Mouse (Mus musculus) MEL-GATA-1-ER (cell line): ENCODE data around the gene Tnni2.

Source experiments
- DNase-seq: peaks from one replicate; pipeline ENCODE4 v3.0.0-alpha.2; 2012; ENCODE audit warnings: low read depth; ENCODE audit errors: extremely low read depth

The Tnni2 gene

DNA sequence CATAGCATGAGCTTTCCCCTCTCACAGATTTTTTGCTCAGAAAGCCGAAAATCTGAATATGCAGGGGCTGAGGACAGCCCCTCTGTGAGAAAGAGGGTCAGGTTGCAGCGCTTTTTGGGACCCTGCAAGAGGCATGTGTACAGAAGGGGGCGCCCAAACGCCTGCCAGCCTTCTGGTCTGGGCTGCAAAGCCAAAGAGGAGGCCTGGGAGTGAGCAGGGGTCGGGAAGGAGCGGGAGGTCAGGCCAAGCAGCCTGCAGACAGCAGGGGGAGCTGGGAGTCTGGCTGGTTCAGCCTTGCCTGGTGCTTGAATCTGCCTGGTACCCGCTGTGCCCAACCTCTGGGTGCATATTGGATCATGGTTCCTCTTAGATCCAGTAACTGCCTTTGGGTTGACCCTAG lies 13.4 kb upstream of the Tnni2 start:
- DNase-seq: no peak

DNA sequence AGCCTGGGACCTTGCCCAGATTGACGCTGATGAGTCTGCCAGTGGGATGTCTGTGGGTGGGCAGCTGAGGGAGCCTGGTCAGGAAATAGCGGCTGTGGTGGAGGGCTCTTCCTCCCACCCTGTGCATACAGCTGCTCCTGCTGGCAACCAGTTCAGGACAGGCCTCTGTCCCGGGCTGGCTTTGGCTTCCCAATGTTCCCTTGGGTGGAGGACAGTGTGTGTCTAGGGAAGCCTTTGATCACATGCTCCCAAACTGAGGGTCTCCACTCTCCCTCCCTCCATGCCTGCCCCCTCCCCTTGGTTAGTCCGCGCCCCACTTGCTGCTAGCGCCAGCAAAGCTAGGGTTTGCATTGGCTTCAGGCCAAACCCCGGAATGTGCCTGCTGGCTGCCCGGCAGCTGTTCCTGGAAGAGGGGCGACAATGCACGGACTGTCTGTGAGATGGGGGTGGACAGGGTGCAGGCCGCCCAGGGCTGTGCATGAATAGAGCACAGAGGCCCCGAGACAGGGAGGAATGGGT lies 11.4 kb upstream of the Tnni2 start:
- no peak for DNase-seq

DNA sequence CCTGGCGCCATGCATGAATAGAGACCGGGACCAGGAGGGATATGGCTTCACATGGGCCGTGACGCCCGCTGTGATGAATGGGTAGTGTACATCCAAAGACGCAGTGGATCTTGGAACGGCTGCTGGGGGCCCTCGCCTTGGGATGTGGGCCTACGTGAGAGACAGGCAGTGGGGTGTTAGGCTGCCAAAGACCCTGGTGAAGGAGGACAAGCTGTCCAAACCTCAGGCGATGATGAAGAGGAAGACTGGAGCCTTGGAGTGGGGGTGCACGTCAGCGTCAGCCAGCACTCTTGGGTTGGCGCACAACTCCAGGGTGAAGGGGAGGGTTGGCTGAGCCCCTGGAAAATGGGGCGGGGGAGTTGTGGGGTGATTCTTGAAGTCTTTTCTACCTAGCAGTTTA lies 10.5 kb upstream of the Tnni2 start:
- no peak for DNase-seq

DNA sequence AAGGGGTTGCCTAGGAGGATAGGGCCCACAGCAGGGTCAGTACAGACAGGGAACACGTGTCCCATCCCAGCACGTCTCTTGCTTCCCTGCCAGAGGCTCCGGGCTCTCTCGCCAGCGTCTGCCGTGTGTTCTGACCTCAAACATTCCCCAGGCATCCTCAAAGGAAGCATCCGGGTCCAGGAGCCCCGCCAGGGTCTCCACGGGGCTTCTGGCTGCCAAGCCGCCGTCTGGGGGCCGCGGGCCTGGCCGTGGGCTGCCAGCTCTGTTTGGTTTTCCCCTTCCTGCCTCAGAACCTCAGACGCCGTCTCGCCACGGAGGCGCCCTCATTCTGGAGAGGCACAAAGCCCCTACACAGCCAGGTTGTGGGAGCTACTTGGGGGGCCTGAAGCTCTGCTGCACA lies 8.0 kb upstream of the Tnni2 start:
- no peak for DNase-seq

DNA sequence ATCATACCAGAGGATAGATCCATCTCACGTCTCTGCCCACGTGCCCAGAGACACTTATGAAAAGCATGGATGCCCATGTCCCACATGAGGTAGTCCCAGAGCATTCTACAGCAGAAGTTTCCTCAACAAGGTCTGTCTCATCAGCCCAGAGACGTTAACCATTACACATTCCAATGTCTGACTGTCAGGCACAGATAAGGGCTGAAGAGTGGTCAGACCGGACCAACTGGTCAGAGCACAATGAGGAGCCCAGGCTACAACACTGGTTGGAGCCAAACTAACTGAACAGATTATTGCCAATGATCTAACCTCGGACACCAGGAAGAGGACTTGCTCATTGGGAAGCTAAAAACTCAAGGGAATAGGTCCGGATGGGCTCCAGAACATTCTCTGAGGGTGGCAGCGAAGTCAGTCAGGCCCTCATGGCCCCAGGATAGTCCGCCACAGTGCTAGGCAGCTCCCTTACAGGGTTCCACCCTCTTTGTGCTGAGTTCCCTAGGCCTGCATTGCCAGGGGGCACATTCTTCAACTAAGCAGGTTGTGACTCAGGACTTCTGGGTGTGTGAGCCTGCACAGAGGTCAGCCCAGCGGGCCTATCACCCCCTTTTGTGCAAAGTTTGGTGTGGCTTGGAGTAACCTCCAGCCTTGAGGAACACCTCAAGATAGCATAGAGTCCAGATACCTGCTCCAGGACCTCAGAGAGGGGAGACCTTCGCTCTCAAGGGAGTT lies 7.3 kb upstream of the Tnni2 start, which contains the start of gene Syt8:
TSS of gene Syt8 (plus strand) at position 714 of the 729 bp plus-strand sequence.
- DNase-seq: no peak

DNA sequence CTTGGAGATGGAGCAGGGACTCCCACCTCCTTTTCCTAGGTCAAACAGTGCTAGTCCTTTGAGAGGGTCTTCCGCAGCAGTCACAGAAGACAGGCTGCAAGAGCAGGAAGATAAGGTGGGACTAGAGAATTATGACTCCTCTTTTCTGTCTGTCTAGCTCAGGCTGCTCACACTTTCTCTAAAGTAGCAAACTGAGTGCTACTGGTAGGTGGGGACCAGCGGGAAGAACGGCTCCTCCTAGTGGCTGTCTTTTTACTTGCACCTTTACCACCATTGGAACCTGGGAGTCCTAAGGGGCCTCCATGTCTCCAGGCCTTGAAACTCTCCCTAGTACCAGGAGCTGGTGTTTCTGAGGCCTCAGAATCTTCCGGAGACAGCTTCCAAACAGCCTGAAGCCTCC lies 6.1 kb upstream of the Tnni2 start:
- peak; percentile 46 for DNase-seq

DNA sequence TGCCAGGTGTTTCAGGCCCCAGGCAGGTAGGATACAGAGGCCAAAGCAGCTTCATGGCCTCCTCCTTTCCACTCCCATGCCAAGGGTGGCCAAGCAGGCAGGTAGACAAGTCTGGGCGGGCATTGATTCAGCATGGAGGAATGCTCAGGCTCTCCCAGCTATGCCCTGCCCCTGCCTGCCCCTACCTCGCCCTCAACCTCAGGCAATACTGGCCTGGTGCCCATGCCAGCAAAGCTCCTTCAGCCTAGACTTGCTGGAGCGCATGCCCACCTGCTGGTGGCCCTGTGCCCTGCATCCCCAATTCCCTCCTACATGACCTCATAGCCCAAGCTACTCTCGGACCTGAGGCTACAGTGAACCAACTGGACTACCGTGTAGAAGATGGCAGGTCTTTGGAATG lies 4.3 kb upstream of the Tnni2 start:
- DNase-seq: no peak

DNA sequence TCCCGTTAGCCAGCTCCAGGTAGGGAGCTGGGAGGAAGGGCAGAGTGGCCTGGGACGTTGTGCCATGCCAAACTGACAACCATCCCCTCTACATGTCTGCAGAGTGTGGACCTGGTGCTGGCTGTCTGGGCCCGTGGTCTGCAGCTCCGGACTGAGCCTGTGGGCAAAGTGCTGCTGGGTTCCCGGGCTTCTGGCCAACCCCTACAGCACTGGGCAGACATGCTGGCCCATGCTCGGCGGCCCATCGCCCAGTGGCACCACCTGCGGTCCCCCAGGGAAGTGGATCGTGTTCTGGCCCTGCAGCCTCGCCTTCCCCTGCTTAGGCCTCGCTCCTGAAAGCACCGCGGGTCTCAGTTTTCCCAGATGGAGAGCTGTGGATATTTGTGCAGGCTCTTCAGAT lies 1.6 kb upstream of the Tnni2 start:
- no peak for DNase-seq

DNA sequence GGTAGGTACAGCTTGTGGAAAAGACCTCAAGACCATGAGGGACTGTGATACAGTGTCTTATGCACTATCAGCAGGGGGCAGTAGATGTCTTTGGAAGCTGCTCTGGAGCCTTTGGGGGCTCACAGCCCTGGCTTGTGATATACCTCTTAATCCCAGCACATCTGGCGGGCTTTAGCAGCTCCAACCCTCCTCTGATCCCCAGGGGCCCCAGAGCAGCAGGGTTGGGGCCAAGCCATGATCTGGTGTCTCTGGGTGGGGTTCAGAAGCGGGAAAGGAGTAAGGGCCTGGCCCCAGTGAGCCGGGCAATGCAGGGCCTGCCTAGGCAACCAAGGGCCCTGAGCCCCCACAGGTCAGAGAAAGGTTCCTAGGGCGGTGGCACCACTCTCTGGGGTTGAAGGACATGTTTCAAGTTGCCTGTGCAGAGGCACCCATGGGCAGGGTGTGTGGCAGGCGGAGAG lies 922 bp upstream of the Tnni2 start:
- DNase-seq: no peak

DNA sequence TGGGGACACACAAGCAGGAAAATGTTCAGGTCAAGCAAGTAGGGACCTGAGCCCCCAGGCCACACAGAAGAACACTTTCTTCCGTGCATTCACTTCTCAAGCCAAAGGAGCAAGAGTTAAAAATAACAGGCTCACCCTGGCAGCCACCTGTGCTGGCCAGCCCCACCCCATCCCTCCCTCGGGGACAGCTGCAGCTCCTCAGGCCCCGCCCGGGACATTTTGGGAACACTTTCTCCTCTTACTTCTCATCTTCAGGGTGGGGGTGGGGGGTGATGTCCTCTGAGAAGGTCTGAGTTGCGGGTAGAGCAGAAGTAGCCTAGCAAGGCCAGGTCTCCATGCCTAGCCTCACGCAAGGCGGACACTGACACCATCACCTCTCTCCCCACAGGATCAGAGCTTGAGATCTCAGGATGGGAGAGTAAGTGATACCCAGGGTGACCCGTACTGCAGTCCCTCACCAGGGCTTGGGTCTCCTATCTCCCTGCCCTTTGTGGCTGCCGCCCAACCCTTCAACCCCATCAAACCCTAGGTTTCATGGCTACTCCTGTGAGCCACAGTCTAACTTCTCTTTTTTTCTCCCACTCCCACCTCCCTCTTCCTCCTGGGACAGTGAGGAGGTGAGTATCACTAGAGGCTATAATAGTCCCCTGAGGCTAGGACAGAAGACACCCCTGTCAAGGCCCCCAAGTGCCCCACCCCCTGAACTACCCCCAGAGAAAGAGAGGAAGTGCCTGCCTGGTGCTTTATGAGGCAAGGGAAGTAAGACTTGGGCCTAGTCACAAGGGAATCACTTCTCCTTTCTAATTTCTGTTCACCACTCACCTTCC lies 686 bp downstream of the Tnni2 start:
- peak; percentile 41 for DNase-seq

DNA sequence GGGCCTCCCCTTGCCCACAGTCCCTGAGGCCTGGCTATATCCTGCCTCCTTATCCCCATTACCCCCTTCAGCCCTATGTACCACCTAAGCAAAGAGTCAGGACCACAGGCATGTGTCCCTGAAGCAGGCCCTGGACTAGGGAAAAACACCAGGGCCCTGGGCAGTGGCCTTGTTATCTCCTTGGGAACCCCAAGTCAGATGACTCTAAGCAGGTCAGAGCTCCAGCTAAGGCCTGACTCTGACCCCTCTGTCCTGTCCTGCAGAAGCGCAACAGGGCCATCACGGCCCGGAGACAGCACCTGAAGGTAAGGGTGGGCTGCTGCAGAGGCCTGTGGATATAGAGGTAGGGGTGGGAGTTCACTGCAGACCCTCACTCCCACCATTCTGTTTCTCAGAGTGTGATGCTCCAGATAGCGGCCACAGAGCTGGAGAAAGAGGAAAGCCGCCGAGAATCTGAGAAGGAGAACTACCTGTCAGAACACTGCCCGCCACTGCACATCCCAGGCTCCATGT lies 1.4 kb downstream of the Tnni2 start:
- no peak for DNase-seq

DNA sequence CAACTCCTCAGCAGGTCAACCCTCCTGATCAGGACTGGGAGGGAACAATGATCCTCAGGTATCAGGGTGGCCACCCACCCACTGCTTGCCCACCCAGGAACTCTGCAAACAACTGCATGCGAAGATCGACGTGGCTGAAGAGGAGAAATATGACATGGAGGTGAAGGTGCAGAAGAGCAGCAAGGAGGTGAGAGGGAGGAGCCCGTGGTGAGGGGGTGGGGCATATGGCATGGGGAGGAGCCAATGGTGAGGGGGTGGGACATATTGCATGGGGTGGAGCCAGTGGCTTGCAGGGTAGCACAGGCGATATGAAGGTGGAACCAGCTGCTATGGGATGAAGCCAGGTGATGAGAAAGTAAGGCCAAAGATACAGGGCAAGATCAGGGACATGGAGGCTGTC lies 1.9 kb downstream of the Tnni2 start:
- DNase-seq: no peak

DNA sequence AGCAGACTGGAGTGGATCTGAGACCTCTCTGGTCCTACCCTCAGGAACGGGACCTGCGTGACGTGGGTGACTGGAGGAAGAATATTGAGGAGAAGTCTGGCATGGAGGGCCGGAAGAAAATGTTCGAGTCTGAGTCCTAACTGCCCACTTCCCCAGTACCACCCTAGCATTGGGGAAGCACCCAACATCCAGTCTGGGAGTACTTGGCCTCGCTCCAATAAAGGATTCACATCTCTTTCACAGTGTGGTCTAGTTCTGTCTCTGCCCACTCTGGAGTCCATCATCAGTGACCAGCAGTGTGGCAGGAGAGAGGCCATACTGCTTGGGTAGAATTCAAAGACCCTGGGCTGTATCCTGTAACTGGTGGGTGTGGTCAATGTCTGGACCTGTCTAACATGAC lies 2.6 kb downstream of the Tnni2 start:
- DNase-seq: no peak

DNA sequence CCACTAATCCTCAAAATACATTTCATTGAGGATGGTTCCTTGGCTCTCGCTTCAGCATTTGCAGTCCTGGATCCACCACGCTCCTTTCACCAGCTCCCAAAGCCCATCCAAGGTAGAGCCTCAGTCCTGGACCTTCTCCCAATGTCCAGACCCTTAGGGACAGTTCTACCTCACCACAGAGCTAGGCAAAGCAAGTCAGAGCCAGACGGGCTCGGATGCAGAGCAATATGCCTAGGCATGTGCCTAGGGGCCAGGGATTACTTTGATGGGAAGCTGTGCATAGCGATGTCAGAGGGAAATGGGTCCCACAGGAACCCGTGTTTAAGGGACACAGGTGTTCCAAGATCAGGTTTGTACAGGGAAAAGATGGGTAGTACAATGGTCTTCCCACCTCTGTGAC lies 3.7 kb downstream of the Tnni2 start:
- no peak for DNase-seq

DNA sequence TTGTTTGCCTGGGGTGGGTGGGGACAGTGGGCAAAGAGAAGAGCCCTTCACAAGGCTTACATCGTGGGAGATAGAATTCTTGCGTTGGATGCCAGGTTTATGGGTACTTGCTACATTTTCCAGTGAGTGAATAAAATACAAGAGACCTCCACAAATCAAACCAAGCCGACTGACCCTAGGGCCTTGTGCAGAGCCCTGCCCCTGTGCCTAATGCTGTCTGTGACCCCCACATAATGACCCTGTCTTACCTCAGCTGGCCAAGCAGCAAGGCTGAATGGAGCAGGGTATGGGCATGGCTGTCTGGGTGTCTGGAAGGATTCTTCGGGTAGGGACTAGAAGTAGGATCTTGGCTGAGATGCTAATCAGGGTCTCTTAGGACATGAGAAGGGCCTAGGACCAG lies 4.7 kb downstream of the Tnni2 start:
- no peak for DNase-seq

DNA sequence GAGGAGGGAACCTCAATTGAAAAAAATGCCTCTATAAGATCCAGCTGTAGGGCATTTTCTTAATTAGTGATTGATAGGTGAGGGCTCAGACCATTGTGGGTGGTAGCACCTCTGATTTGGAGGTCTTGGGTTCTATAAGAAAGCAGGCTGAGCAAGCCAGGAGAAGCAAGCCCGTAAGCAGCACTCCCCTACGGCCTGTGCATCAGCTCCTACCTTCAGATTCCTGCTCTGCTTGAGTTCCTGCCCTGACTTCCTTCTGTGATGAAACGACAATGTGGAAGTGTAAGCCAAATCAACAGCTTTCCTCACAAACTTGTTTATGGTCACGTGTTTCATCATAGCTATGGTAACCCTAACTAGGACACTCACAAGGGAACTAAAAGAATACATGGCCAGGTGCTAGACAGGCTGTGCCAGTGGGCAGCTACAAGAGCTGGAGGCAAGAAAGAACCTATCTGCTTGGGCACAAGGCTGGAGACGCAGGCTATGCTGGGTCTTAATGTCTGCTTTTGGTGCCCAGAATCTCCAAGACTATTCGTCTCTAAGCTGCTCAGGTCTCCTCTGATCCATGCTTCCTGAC lies 7.5 kb downstream of the Tnni2 start:
- DNase-seq: no peak

DNA sequence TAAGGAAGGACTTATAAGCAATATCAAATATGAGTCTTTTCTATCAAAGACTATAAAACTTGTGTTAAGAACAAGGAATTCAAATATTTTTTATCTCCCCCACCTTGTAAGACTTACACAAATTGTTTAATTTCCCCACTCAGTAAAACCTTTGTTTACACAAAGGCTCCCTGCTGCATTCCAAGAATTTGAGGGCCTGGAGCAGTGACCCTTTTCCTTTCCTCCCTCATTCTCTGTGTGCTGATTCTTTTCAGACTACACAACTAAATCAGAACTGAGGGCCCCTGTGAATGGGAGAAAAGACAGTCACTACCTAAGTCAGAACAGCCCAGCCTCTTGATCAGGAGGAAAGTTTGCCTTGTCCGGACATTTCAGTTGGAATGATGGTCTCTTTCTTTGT lies 13.1 kb downstream of the Tnni2 start:
- DNase-seq: no peak

DNA sequence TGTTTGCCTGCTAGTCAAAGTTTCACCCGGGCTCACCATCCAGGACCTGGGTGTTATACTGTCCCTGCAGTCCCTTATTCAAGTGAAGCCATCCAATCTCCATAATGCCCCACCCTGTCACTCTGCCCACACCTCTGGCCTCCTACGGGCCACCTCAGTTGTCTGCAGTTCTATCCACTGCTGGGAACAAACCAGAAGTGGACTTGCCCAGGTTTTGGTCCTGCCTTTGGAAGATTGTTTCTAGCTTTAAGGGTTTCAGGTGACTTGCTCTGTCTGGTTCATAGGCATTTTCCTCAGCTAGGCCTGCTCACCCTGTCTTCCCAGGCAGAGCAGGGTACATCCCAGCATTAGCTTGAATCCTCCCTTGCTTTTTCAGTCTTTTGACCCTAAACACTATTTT lies 13.6 kb downstream of the Tnni2 start:
- no peak for DNase-seq

DNA sequence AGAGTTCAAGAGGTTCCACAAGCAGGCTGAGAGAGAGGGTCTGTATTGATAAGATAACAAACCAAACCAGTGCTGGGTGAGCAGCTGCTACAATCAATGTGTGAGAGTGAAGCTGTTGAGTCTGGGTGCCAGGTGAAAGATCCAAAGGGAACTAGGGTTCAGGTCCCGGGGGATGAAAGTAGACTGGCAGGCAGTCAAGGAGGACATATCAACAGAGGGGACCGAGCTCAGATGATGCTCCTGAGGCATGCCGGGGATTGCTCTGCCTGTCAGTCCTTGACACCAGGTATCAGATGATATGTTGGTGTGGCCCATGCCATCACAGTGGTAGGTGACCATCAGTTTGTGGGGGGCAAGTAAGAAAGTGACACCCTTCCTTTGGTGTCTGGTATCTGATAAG lies 15.2 kb downstream of the Tnni2 start:
- no peak for DNase-seq

DNA sequence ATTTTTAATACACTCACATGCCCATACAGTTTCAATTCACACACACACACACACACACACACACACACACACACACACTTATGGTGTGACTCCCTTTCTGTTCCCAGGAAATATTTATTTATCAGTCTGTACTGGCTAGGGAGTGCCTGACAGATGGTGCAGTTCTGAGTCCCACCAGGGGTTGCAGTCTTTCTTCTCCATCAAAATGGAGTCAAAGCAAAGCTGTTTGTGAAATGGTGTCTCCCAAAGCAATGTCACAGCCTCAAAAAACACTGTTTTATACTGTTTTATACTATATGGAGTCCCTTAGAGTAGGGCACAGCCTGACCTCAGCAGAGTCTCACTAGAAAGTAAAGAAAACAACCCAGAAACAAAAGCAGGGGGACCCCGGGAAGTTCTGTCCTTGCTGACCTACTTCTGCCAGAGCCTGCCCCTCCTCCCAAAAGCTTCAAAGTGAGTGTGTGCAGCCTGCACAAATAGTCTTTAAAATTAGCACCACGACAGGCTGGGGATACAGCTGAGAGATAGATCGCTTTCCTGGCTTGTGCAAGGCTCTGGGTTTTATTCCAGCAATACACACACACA lies 15.7 kb downstream of the Tnni2 start:
- DNase-seq: no peak

DNA sequence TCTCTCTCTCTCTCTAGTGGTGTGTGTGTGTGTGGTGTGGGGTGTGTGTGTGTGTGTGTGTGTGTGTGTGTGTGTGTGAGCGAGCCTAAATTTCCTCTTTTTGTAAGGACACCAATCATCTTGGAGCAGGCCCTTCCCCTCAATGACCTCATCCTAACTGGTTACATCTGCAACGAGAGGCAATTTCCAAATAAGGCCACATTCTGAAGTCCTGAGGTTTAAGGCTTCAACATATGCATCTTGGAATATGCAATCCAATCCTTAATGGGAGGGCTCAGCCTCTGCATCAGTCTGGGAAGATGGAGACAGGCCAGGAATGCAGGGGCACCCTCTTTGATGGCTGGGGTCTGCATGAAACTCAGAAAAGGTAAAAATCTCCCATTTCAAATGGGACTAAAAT lies 16.4 kb downstream of the Tnni2 start:
- DNase-seq: no peak
